Mouse (Mus musculus) T-helper 2 cell (primary cell): ENCODE measurements around the gene Fbxw8.

Experiments used
- in situ Hi-C: fragments of 300-600 bp; cut with MboI, MseI; formaldehyde crosslinking; loops from one replicate; pipeline ENCODE4 v1.15.1; 2025; ENCODE audit warnings: high pct_unique_total_duplicates

The Fbxw8 gene

GRCm38 (mm10) chr5:118023053-118023452, 132.2 kb downstream of the Fbxw8 start:
- in situ Hi-C loops: no loop called here

DNA sequence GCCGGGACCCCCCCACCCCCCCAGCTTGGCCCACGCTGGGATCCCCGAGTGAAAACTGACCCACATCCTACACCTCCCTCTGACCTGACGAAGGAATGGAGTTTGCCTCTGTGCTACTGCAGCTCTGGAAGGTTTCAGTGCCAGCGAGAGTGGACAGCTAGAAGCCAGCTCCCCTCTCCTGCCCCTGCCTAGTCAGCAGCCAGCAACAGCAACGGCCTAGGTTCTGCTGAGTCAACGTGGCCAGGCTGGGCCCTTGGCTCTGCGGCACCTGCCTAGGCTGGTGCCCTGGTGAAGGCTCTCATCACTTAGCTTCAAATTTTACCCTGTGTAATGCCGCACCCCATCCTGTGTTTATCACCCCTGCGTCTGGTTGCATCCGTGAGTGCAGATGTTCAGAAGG, 135.4 kb downstream of the Fbxw8 start:
- in situ Hi-C loops: no loop called here

DNA sequence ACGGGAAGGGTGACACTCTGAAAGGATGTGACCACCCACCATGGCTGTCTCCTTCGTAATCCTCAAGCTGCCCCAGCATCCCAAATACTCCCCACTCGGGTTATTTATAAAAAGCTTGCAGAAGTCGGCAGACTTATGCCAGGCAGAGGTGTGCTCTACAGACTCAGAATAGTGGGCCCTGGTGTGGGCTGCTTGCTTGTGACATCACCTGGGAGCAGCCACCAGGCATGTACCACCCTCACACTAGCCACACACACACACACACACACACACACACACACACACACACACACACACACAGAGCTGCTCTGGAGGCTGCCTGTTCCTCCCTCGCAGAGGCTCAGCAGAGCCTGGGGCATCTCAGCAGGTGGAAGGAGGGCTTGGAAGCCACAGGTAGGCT, 137.7 kb downstream of the Fbxw8 start:
- in situ Hi-C loops: no loop called here

GRCm38 (mm10) chr5:118015669-118016068, 139.6 kb downstream of the Fbxw8 start:
- in situ Hi-C loops: no loop called here

DNA sequence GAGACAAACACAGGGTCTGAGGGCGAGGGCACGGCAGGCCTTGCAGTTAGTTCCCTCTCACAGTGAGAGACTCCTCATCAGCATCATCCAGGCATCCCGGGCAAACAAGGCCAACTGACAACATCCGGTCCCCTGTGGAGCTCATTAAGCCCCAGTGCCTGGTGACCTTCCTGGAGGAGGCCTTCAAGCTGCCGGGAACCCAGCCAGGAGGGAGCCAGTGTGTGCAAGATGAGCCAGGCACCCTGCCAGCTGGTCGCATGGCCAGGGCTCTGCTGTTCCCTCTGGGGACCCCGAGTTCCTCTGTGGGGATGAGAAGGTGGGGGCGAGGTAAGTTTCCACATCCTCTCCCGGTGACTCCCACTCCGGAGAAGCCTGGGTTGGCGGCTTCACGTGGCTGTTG, 140.2 kb downstream of the Fbxw8 start:
- in situ Hi-C loops: no loop called here
